Mouse (Mus musculus): ENCODE data around the gene Sdk2.

DNA sequence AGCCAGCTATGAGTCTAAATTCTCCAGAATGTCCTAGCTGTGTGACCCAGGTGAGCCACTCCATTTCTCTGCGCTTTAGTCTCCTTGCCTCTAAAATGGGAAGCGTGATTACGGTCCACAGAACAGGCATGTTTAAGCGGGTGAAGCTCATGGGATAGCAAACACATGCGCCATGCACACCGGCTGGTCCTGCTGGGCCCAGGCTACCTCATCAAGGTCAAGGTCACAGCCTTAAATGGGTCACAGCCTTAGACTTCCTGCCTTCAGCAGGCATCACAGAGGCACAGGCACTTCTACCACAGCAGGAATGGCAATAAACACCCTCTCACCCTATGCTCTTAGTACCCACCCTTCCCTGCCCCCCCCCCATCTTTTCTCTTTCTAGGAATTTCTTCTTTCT lies 72.9 kb downstream of the Sdk2 start:
- TF ChIP-seq CTCF (IDR thresholded peaks at IDR 0.05; ENCODE audit: low read depth, low read length) (no peak), GATA2 (IDR thresholded peaks at IDR 0.05; ENCODE audit: borderline replicate concordance, low read depth, low read length) (no peak), TAL1 (conservative IDR thresholded peaks at IDR 0.05; ENCODE audit: low read depth, low read length) (no peak), GATA1 (IDR thresholded peaks at IDR 0.05; ENCODE audit: borderline replicate concordance, low read length) (no peak)

Measured in G1E (cell line).